Mouse (Mus musculus) Muller cell, postnatal 12 days (primary cell): ENCODE measurements around the gene Rasd2.

ENCODE experiments used
- DNase-seq: peaks from one replicate; pipeline ENCODE4 v3.0.0-alpha.2; 2015; ENCODE audit errors: inconsistent ontology term

Rasd2 gene

DNA sequence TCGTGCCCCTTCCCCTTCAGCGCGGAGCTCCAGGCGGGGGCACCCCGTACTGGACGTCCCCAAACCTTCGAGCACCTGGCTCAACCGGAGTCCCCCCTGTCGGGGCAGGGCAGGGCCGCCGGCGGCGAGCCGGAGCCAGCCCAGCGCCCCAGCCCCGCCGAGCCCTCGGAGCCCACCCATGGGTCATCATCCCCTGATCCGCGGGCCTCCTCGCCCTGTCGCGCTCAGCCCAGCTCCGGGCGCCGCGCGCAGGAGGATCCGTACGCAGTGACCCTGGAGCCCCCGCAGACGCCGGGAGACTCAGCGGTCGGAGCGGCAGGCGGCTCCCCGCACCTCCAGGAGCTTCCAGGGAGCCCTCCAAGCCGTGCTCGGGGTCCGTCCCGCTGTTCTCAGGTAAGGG lies at the start of gene Rasd2:
Gene Rasd2 (plus strand): TSS at position 259 of the 400 bp plus-strand sequence.
- DNase-seq: no peak

GRCm38 (mm10) chr8:75169363-75169762 lies 44.4 kb upstream of the Rasd2 start:
- DNase-seq: no peak

DNA sequence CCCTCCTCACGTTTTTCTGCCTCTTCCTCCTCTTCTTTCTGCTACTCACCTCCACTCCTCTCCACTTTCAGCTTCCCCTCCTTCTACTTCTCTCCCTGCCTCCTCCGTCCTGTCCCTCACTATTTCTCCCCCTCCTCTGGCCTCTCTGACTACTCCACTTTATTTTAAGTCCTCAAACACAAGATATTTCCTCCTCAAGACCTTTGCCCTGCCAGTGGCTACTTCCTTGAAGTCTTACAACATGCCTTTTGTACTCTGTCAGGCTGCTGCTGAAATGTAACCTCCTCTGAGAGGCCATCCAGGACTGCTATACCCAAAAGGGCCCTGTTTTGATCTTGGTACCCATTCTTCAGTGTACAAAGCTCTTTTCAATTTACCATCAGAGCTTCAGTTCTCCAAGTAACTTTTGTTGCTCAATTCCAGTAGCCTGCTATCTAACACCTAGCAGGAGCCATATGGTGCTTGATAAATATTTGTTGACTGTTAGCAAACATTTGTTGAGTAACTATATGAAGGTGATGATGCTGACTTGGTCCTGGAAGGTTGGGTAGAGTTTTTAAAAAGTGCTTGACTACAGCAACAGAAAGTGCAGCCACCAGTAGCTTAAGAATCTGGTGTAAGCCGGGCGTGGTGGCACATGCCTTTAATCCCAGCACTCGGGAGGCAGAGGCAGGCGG lies 41.6 kb upstream of the Rasd2 start:
- no peak for DNase-seq

DNA sequence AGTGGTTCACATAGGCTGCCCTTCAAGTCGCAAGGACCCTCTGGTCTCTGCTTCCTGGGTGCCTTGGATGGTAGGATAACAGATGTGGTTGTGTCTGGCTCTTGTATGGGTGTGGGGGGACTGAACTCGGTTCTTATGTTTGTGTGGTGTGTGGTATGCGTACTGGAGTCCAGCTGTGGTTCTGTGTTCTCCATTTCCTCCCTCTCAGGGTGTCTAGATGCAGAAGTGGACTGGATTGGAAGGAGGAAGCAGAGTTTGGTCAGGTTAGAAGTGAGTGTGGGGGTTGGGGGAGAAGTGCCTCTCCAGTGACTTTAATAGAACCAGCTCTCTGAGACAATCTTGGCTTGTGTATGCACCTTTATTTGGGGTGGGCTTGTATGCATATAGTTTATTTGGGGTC lies 20.7 kb upstream of the Rasd2 start:
- no peak for DNase-seq

GRCm38 (mm10) chr8:75194473-75195071 lies 19.2 kb upstream of the Rasd2 start:
- DNase-seq: no peak

- DNase-seq: no peak
These were observed 16.6 kb upstream of the Rasd2 start for GRCm38 (mm10) chr8:75197170-75197569.

- no peak for DNase-seq
These were observed 15.9 kb upstream of the Rasd2 start for GRCm38 (mm10) chr8:75197862-75198261.

DNA sequence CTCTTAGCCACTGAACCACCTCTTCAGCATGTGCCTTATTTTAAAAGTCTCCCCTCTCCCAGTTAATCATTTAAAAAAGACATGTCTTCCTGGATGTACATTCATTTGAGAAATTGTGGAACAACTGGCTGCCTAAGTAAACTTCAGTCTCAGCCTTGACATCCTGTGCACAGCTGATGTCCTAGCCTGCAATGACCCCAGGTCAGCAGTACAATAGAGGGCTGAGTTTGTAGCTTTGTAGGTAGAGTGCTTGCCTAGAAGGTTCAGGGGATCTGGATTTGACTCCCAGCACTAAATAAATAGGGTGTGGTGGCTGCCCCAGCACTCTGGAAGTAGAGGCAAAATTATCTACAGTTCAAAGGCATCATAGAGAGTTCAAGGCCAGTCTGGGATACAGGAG lies 15.4 kb upstream of the Rasd2 start:
- DNase-seq: no peak

DNA sequence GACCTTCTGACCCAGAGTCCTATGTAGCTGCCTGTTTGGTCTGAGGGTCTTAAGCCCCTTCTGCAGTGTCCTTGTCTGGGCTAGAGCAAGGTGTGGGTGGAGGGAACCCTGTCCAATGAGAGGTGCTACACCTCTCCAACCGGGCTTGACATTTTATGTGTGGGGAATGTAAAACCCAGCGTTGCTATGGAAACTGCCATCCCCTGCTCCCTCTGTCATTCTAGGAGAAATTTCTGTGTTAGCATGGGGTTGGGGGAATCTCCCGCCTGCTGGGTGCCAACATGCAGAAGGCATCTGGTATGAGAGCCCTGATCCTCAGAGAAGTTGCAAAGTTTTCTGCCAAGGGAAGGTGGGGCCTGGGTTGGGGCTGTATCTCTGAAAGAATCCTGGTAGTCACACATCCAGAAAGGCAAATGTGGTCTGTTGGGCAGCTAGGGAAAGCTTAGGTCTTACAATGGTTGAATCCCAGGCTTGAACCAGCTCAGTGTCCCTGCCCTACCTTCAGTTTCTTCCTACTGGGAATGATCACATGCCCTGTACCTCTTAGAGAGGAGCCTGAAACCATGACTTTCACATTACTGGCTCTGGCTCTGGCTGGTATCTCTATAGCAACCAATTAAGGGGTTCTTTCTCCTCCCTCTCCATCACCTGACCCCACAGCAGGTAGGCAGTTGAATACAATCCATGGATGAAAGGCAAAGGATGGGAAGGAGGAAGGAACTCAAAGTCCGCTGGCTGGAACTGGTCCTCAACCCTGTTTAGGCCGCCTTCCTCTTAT lies 14.6 kb upstream of the Rasd2 start:
- DNase-seq: no peak

- DNase-seq: no peak
These were observed 13.8 kb upstream of the Rasd2 start for GRCm38 (mm10) chr8:75199914-75200313.

GRCm38 (mm10) chr8:75202041-75202656 lies 11.6 kb upstream of the Rasd2 start:
- no peak for DNase-seq

DNA sequence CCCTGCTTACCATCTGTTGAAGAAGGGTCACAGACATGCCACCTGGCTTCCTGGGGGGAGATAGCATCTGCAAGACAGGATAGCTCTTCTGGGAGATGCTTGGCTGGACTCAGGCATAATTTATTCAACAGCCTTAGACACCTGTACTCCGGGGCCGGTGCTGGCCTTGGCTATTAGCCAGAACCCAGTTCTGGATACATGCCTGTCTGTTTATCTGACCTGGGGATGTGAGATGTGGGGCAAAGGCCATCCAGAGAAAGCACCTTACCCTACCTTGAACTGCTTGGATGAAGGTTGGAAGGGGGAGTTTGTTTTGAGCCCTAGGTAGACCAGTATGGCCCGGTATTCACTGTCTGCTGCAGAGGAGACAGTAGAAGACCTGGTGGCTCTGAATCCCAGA lies 10.8 kb upstream of the Rasd2 start:
- DNase-seq: no peak

DNA sequence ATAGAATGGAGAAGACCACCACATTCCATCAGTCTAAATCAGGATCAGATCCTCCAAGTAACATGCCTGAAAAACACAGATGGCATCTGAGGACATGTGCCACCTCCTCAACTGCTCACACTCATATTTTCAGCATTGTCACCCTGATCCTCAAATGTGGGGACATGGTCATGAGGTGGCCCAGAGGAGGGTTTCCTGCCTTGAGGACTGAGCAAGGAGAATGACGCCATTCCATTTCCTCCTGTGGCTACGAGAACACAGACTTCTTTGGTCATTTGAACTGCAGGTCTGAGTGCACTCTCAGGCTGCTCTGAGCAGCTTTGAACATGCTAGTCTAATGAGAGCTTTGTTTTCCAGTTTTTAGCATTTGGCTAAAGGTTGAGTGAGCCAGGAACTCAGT lies 10.3 kb upstream of the Rasd2 start:
- DNase-seq: no peak

DNA sequence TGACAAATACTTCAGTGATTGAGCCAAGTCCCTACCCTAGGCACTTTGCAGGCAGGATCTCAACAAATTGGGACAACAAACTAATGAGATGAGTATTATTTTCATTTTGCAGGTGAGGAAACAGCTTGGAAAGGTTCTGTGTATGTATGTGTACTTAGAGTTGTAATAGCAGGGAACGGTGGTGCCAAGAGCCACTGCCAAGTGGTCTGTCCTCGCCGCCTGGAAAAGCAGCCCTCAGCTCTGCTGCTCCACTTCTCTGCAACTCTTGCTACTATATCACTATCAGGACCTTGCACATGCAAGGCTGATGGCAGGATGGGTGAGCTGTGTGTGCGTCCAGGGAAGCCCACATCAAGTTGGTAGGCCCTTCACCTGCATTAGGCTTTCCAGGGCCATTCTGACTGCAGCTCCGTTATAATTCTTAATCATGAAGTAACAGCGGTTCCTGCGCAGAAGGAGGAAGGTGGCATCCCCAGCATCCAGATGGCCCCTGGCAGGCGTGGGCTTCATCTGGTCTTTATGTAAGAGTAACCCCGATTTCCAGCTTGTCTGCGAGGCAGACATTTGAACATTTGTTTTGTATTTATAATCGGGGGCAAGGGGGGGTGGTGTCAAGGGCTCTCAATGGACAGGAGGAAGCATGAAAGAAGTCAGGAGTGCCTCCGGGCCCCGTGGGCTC lies 9.4 kb upstream of the Rasd2 start:
- no peak for DNase-seq

DNA sequence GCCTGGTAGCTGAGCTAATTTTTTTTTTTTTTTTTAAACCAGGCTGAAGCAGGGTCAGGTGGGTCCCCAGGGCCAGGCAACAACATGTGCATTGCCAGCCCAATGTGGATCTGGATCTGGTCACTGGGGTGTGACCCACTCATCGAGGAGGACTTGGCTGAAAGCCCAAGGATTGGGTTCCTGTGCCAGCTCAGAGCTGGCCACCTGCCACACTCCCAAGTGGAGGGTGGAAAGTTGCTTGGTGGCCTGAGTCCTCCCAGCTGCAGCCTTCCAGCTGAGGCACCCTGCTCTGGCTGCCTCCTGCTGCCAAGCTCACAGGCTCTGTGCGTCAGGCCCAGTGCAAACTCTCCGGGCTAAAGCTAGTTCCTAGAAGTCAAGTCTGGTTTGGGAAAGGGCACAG lies 2.3 kb upstream of the Rasd2 start:
- DNase-seq: peak; percentile 19

DNA sequence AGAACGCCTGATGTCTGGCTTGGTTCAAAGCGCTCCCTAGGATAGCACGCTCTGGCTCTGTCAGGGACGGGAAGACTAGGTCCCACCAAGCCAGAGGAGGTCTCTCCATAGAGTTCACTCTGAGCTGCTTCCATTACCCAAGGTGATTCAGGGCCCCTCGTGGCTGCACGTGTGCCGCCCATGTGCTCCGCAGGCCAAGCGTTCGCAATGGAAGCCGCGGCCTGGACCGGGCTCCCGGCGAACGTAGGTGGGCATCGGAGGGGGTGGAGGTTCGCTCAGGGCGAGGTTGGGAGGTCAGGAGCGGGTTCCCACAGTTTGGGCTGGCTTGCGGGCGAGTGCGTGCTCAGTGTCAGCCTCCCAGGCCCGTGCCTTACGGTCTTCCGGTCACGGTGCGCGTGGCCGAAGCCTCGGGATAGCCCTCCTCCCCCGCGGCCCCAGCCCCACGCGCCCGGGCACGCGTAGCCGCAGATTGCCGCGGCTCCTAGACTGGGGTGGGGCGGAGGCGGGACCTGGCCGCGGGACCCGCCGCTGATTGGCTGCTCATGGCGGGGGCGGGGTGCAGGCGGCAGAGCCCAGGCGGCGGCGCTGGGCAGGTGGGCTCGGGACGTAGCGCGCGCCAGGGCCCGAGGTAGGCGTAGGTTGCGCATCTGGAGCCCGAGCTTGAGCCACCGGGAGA lies 975 bp upstream of the Rasd2 start:
- peak; percentile 88 for DNase-seq

- no peak for DNase-seq
These were observed 465 bp upstream of the Rasd2 start for GRCm38 (mm10) chr8:75213307-75213651.

- peak; percentile 56 for DNase-seq
These were observed 1.3 kb downstream of the Rasd2 start for GRCm38 (mm10) chr8:75215046-75215445.

GRCm38 (mm10) chr8:75215931-75216330 lies 2.2 kb downstream of the Rasd2 start:
- DNase-seq: no peak

- no peak for DNase-seq
These were observed 3.1 kb downstream of the Rasd2 start for GRCm38 (mm10) chr8:75216886-75217285.

- DNase-seq: peak; percentile 26
These were observed 4.2 kb downstream of the Rasd2 start for GRCm38 (mm10) chr8:75217969-75218368.
